Mouse (Mus musculus): Measurements from ENCODE around the gene Wipf2.

DNA sequence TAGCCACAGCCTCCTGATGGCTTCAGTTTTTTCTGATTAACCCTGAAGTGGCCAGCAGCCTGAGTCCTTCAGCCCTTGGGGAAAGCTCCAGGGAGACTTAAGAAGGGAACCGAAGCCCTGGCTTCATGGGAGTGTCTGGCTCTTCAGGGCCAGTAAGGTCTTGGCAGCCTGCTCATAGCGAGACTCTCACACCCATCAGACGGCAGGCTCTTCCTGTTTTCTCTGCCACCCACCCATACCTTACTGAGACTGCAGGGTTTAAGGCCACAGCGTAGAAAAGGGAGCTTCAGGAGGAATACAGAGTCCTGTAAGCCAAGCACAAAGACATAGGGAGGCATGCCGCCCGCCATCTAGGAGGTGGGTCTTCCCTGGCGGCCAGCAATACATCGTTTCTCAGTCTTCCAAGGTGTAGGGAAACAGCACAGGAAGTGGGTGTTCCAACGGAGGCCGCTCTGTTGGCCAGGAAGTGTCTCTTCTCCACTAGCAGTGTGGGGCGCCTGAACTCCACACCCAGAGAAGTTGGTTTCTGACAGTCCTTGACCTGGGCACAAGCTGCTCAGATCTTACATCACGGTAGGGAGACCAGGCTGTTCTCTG is 37.2 kb downstream of the Wipf2 start:
- TF ChIP-seq TAL1 (IDR thresholded peaks at IDR 0.05; ENCODE audit: low read length) (no peak), GATA1 (IDR thresholded peaks at IDR 0.05; ENCODE audit: low read length) (no peak)
